Mouse (Mus musculus) liver, adult (tissue): ENCODE results near the gene Patl2.

Source experiments
- GATA4 ChIP-seq: IDR thresholded peaks from 2 replicates; pipeline ENCODE4 v1.6.1; 2014; ENCODE audit warnings: mild to moderate bottlenecking, low read length; ENCODE audit not compliant: insufficient replicate concordance

Gene Patl2

DNA sequence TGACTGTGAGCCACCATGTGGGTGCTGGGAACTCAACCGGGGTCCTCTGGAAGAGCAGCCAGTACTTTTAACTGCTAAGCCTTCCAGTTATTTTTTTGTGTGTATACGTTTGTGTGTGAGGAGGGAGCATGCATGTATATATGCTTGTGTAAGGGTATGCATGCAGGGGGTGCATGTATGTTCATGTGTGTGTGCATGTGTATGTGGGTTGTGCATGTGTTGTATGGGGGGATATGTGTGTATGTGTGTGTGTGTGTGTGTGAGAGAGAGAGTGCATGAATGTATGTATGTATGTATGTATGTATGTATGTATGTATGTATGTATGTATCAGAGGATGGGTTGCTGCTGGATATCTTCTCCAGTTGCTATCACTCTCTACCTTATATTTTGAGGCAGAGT is 31.5 kb downstream of the Patl2 start:
- no peak for TF ChIP-seq GATA4

GRCm38 (mm10) chr2:122153681-122154365 is 32.2 kb downstream of the Patl2 start:
- TF ChIP-seq GATA4 = no peak

DNA sequence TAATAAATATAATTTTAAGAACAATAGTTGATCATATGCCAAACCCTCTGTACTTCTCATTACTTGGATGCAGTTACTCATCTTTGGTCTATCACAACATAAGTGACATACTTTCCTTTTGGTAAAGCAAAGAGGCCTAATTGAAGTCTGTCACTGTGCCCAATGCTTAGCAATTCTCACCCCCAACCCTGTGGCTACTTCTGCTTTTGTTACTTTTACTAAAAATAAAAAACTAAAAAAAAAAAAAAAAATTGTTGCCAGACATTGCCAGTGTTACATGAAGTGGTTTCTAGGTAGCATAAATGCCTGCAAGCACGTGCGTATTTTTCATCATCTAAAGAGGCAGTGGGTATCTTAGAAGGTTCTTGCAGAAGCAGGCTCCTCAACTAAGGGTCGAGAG is 33.1 kb downstream of the Patl2 start:
- TF ChIP-seq GATA4 = no peak

GRCm38 (mm10) chr2:122151221-122151620 is 34.8 kb downstream of the Patl2 start:
- no peak for TF ChIP-seq GATA4

DNA sequence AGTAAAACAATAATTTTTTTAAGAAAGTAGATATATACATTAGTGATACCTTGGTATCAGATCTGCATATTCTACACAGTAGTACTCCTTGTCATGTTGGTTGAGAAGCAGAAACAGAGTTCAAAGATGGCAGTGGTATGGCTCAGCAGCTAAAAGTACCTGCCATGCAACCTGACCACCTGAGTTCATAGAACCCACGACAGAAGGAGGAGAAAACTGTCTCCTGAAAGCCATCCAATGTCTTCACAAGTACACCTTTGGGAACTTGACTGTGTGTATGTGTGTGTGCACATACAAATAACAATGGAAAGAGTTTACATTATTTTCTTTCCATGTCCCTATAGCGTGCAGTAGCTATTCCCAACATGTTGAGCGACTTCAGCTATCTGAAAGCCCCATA is 36.3 kb downstream of the Patl2 start:
- TF ChIP-seq GATA4 = no peak

GRCm38 (mm10) chr2:122149316-122149715 is 36.7 kb downstream of the Patl2 start:
- no peak for TF ChIP-seq GATA4

DNA sequence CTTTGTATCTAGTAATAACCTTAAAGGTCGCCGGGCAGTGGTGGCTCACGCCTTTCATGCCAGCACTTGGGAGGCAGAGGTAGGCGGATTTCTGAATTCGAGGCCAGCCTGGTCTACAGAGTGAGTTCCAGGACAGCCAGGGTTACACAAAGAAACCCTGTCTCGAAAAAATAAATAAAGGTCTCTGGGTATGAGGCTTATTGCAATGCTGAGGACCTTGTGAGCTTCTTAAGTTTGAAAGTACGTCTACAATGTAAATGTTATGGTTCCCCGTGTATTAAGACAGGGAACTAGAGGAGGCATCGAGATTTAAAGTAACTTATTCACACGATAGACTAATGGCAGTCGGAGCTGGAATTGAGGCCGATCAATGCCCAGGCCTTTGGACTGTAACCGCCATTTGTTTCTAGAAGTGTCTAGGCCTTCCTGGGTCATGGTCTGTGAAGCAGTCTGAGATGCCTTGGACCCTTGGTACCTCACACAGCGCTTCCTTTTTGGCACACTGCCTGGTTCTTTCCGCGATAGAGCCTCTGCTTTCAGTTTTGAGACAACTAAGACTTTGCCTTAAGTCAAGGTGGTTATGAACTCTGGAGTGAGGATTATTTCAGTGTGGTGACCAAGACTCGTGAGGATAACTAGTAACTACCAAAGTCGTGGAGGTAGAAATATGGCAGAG is 37.6 kb downstream of the Patl2 start:
- peak; percentile 38; the same call in 1 of the 2 replicates for TF ChIP-seq GATA4

GRCm38 (mm10) chr2:122147508-122148241 is 38.3 kb downstream of the Patl2 start, which contains the start of gene B2m:
Gene B2m, plus strand, starts transcription at chr2:122147686.
- TF ChIP-seq GATA4 = no peak

GRCm38 (mm10) chr2:122146687-122147086 is 39.3 kb downstream of the Patl2 start:
- no peak for TF ChIP-seq GATA4

DNA sequence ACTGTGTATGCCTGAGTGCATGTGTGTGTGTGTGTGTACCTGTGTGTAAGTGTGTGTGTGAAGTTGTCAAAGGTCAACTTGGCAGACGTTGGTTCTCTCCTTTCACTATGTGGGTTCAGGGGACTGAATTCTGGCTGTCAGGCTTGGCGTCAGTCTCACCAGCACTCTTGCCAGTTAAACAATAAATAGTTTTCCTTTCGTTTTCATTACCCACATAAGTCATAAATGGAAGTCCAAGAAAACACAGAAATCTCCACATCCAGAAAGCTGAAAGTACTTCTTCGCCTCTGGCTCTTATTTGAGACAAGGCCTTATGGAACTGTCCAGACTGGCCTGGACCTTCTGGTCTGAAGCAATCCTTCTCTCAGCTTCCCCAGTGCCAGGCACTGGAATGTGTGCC is 40.2 kb downstream of the Patl2 start:
- TF ChIP-seq GATA4 = no peak

GRCm38 (mm10) chr2:122143111-122143510 is 42.9 kb downstream of the Patl2 start:
- no peak for TF ChIP-seq GATA4

GRCm38 (mm10) chr2:122141332-122141967 is 44.5 kb downstream of the Patl2 start:
- no peak for TF ChIP-seq GATA4

- no peak for TF ChIP-seq GATA4
These were observed 45.2 kb downstream of the Patl2 start for GRCm38 (mm10) chr2:122140815-122141214.

DNA sequence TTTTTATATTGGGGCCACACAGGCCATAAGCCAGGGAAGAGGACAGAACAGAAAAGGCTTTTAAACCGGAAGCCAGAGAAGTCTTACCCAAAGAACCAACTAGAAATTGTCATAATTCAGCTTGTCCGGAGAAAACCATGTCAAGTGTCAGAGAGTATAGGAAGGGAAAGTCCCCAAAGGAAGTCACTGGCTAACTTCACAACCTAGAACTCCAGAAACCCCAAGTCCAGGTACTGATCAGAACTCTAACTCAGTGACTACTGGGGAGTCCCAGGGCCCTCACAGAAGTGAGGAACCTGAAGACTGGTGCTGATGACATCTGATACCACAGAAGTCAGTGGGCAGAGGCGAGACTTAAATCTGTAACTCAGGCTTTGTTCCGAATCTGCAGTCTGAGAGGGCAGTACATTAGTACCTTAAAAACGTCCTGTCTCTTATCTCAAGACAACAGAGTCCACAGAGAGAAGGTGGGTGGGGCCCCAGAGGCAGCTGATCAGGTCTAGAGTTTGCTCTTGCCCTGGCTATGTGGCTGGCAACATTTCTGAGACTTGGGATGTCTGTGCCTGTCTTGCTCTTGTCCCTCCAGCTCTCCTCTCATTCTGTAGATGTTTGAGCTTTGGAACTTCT is 48.0 kb downstream of the Patl2 start:
- TF ChIP-seq GATA4 = no peak

DNA sequence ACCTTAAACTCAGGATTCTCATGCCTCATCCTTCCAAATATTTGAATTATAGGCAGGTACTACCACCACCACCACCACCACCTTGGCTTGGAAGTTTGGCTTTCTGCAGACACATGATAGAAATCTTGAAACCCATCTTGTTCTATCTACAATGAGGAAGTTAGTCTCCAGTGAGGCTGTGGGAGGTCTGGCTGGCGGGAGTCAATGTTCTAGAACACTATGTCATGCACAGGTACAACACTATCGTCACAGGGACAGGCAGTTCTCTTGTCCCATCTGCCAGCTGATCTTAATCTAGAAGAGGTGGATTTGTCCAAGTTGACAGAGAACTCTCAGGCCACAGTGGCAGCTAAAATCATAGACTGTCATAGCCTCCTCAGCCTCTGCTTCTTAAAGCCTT is 53.4 kb downstream of the Patl2 start:
- TF ChIP-seq GATA4 = no peak
